Mouse (Mus musculus): ENCODE results near the gene Slc25a12. TPM values are rescaled to one million over a fixed set of nuclear protein-coding genes. Genes with fewer than 3 reads are reported as not detected.
A peak's percentile ranks its signal among the peaks of the same experiment; 100 is the strongest.

Gene Slc25a12
- polyA plus RNA-seq, 1 experiment, result 73.7 TPM

GRCm38 (mm10) chr2:71327715-71328114, 39.8 kb downstream of the Slc25a12 start:
- TF ChIP-seq CTCF (IDR thresholded peaks at IDR 0.05; ENCODE audit: borderline replicate concordance, extremely low read depth, insufficient read depth, insufficient read length), result no peak
- TF ChIP-seq POLR2A (IDR thresholded peaks at IDR 0.05; ENCODE audit: borderline replicate concordance, extremely low read depth, insufficient read depth, insufficient read length, poor library complexity, severe bottlenecking), result no peak
- no peak for DNase-seq (ENCODE audit: low read depth)

- no peak for DNase-seq (ENCODE audit: low read depth)
- no peak for TF ChIP-seq CTCF (IDR thresholded peaks at IDR 0.05; ENCODE audit: borderline replicate concordance, extremely low read depth, insufficient read depth, insufficient read length)
- TF ChIP-seq POLR2A (IDR thresholded peaks at IDR 0.05; ENCODE audit: borderline replicate concordance, extremely low read depth, insufficient read depth, insufficient read length, poor library complexity, severe bottlenecking), result no peak
Observed at GRCm38 (mm10) chr2:71326766-71327464, 40.6 kb downstream of the Slc25a12 start.

DNA sequence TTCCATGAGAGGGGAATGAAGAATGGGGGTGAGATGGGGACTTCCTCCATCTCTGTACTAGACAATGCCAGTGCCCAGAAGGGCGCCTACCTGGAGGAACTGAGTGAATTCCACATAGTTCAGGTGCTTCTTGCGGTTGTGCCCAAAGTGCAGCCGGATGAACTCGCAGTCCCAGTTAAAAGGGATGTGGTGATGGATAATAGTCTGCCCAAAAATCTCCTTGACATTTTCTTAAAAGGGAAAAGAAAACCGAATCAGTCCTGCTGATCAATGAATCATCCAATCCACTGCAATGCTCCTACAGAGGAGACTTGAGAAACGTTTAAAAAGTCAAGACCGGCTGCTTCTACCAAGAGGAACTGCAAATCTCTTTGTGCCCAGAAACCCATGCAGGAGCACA, 43.7 kb downstream of the Slc25a12 start:
- no peak for TF ChIP-seq POLR2A (IDR thresholded peaks at IDR 0.05; ENCODE audit: borderline replicate concordance, extremely low read depth, insufficient read depth, insufficient read length, poor library complexity, severe bottlenecking)
- no peak for TF ChIP-seq CTCF (IDR thresholded peaks at IDR 0.05; ENCODE audit: borderline replicate concordance, extremely low read depth, insufficient read depth, insufficient read length)
- DNase-seq (ENCODE audit: low read depth), result no peak

- no peak for DNase-seq (ENCODE audit: low read depth)
- TF ChIP-seq POLR2A (IDR thresholded peaks at IDR 0.05; ENCODE audit: borderline replicate concordance, extremely low read depth, insufficient read depth, insufficient read length, poor library complexity, severe bottlenecking), result no peak
- no peak for TF ChIP-seq CTCF (IDR thresholded peaks at IDR 0.05; ENCODE audit: borderline replicate concordance, extremely low read depth, insufficient read depth, insufficient read length)
Observed at GRCm38 (mm10) chr2:71321486-71321885, 46.1 kb downstream of the Slc25a12 start.

GRCm38 (mm10) chr2:71316116-71316789, 51.3 kb downstream of the Slc25a12 start:
- TF ChIP-seq POLR2A (IDR thresholded peaks at IDR 0.05; ENCODE audit: borderline replicate concordance, extremely low read depth, insufficient read depth, insufficient read length, poor library complexity, severe bottlenecking), result no peak
- no peak for TF ChIP-seq CTCF (IDR thresholded peaks at IDR 0.05; ENCODE audit: borderline replicate concordance, extremely low read depth, insufficient read depth, insufficient read length)
- DNase-seq (ENCODE audit: low read depth), result no peak

DNA sequence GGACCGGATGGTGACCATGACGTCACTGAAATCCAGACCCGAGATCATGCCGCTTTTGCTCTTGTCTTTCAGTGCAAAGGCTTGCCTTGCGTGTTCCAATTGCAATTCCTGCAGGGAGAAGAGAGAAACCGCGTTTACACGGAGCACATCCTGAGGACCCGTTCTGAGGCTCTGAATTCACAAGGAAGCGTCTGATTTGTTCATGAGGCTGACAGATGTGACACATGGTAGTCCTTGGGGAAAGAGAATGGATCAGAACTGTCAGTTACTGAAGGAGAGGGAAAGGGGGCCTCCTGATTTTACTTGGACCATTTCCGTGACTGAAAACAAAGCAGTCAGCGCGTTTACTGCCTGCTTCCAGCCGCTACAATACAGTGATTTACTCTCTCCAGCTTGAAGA, 52.5 kb downstream of the Slc25a12 start:
- DNase-seq (ENCODE audit: low read depth), result peak; percentile 56
- TF ChIP-seq POLR2A (IDR thresholded peaks at IDR 0.05; ENCODE audit: borderline replicate concordance, extremely low read depth, insufficient read depth, insufficient read length, poor library complexity, severe bottlenecking) (no peak), CTCF (IDR thresholded peaks at IDR 0.05; ENCODE audit: borderline replicate concordance, extremely low read depth, insufficient read depth, insufficient read length) (no peak)

DNA sequence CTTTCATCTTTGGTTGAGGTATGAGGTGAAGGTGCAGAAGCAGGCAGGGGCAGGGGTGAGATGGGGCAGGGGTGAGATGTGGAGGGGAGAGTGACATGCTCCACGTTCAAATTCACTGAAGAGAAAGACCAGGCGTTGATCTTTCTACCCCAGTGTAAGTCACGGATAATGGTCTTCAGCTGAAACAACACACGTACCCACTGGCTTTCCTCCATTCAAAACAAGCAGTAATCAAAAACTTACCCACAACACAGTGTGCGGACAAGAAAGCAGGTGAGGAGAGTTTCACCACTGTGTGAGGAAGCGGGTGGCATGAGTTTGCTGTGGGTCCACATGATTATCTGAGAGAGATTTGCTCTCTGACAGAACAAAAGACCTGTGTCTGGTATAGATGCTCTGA, 53.5 kb downstream of the Slc25a12 start:
- TF ChIP-seq CTCF (IDR thresholded peaks at IDR 0.05; ENCODE audit: borderline replicate concordance, extremely low read depth, insufficient read depth, insufficient read length), result no peak
- no peak for TF ChIP-seq POLR2A (IDR thresholded peaks at IDR 0.05; ENCODE audit: borderline replicate concordance, extremely low read depth, insufficient read depth, insufficient read length, poor library complexity, severe bottlenecking)
- DNase-seq (ENCODE audit: low read depth), result no peak

DNA sequence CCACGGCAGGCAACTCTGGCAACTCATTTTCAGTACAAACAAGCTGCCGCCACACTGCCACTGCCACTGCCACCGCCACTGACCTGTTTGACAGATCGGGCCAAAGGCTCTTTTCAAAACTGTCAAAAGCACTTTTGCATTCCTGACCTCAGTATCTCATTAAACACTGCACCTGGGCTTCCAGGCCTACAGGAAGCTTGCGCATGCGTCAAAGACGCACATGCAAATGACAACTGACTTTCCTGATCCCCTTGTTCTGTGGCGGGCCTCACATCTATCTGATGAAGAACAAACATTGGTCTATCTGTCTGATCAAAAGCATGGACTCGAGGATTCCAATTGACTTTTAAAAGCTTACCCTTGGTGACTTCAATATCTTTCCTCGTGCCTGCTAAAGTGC, 55.5 kb downstream of the Slc25a12 start:
- no peak for DNase-seq (ENCODE audit: low read depth)
- no peak for TF ChIP-seq CTCF (IDR thresholded peaks at IDR 0.05; ENCODE audit: borderline replicate concordance, extremely low read depth, insufficient read depth, insufficient read length)
- TF ChIP-seq POLR2A (IDR thresholded peaks at IDR 0.05; ENCODE audit: borderline replicate concordance, extremely low read depth, insufficient read depth, insufficient read length, poor library complexity, severe bottlenecking), result no peak

GRCm38 (mm10) chr2:71309726-71310125, 57.8 kb downstream of the Slc25a12 start:
- no peak for TF ChIP-seq CTCF (IDR thresholded peaks at IDR 0.05; ENCODE audit: borderline replicate concordance, extremely low read depth, insufficient read depth, insufficient read length)
- TF ChIP-seq POLR2A (IDR thresholded peaks at IDR 0.05; ENCODE audit: borderline replicate concordance, extremely low read depth, insufficient read depth, insufficient read length, poor library complexity, severe bottlenecking), result no peak
- peak; percentile 68 for DNase-seq (ENCODE audit: low read depth)

DNA sequence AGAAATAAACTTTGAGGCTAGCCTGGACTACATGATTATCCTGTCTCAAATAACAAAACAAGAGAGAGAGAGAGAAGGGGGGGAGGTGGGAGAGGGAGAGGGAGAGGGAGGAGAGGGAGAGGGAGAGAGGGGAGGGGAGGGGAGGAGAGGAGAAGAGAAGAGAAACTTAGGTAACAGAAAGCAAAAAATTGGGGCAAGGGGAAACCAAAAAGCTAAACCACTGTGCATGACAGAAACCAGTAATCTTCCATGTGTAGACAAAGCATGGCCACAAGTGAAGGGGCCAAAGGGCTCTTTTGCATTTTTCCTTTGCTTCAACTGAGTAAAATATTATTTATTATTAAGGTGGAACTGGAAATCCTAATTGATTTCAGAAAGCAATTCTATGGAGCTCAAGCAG, 61.2 kb downstream of the Slc25a12 start:
- no peak for DNase-seq (ENCODE audit: low read depth)
- TF ChIP-seq CTCF (IDR thresholded peaks at IDR 0.05; ENCODE audit: borderline replicate concordance, extremely low read depth, insufficient read depth, insufficient read length), result no peak
- TF ChIP-seq POLR2A (IDR thresholded peaks at IDR 0.05; ENCODE audit: borderline replicate concordance, extremely low read depth, insufficient read depth, insufficient read length, poor library complexity, severe bottlenecking), result no peak

DNA sequence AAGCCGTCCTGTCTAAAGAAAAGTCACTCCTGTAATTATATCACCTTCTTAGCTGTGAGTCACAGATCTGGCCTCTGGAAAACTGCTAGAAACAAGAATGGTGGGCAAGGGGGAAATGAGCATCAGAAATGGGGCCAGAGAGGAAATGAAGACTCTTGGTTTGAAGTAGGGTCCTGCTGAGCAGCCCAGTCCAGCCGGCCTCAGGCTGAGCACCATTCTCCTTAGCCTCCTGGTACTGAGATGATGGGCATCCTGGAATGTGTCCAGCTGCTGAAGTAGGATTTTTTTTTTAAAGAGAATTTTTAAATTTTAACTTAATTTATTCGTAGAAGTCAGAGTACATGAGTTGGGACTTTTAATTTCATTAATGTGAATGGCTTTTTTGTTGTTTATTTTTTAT, 62.7 kb downstream of the Slc25a12 start:
- TF ChIP-seq CTCF (IDR thresholded peaks at IDR 0.05; ENCODE audit: borderline replicate concordance, extremely low read depth, insufficient read depth, insufficient read length) (no peak), POLR2A (IDR thresholded peaks at IDR 0.05; ENCODE audit: borderline replicate concordance, extremely low read depth, insufficient read depth, insufficient read length, poor library complexity, severe bottlenecking) (no peak)
- DNase-seq (ENCODE audit: low read depth), result peak; percentile 81

GRCm38 (mm10) chr2:71303221-71303620, 64.3 kb downstream of the Slc25a12 start:
- DNase-seq (ENCODE audit: low read depth), result peak; percentile 91
- TF ChIP-seq CTCF (IDR thresholded peaks at IDR 0.05; ENCODE audit: borderline replicate concordance, extremely low read depth, insufficient read depth, insufficient read length) (no peak), POLR2A (IDR thresholded peaks at IDR 0.05; ENCODE audit: borderline replicate concordance, extremely low read depth, insufficient read depth, insufficient read length, poor library complexity, severe bottlenecking) (no peak)
